Mouse (Mus musculus) kidney, adult 2 months (tissue): ENCODE data around the gene Sall1.

ENCODE experiments used
- CTCF ChIP-seq: fragments of 200-500 bp; conservative IDR thresholded peaks from 2 replicates; pipeline ENCODE4 v1.5.1; 2011; ENCODE audit warnings: low read depth, mild to moderate bottlenecking, control low read depth, low read length, moderate library complexity, mixed read lengths; ENCODE audit not compliant: insufficient read depth, insufficient read length
- POLR2A ChIP-seq: fragments of 200-500 bp; IDR thresholded peaks from one replicate; pipeline ENCODE4 v1.6.1; 2011; ENCODE audit warnings: low read depth, low read length, control low read depth

DNA sequence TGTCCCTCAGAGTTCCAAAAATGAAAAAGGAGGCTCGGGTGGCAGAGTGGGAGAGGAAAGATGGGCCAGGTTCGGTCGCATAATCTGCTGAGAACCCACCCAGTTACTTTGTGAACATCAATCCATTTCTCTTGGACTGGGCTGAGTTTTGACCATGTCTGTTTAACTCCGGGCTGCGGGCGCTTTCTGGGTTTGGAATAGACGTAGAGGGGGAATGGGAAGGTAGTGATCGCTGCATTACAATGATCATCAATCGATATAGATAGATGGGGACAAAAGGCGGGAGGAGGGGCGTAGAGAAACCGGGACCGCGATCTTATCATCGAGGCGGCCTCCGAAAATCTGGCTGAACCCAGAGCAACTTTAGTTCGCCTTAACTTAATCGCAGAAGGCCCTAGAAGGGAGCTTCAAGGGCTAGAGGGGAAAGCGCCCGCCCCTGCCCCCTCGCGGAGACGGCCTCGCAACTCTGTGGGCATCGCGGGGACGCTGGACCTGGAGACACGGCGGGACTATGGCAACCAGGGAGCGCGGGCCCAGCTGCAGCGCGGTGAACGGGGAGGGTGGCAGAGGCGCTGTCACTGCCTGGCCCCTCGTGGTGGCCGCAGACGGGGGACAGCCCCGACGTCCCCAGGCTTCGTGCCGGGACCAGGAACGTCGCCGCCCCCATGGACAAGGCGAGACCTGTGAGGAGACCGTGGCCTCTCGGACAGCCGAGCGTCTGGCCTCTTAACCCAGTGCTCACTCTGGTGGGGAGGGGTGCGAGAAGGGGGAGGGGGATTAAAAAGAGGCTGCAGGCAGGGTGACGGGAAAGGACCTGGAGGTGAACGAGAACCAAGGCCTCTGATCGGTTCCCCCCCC is 18.5 kb downstream of the Sall1 start:
- TF ChIP-seq POLR2A = no peak
- no peak for TF ChIP-seq CTCF
